ENCODE assay signal across 9 mouse cellular contexts in the genomic region with DNA sequence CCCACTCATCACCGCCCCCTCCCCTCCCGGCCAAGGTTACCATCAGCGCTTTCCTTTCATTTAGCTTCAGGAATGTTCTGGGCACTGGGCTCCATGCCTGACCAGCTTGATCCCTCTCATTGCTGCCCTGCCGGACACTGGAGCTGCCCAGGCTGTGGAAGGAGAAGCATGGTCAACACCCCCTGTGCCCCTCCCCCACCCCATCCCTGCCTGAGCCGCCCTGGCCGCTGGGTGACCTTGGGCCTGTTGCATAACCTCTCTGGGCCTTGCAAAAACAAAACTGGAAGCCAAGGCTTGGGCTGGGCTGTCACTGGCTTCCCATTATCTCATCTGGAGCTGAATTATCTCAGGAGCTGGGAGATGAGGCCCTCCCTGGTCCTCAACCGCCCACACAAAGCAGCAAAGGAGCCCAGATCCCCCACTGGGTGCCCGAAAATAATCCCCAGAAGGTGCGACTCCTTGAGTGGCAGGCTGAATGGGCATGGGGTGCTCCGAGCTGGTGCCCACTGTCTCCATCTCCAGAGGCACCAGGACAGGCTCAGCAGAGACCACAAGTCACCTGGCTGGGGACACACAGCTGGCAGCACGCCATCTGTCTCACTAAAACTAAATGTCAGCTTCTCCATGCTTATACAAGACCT. TPM values are rescaled to one million over a fixed set of nuclear protein-coding genes. Genes with fewer than 3 reads are reported as not detected.
DNase-seq lines count a peak whose midpoint lies in the region; ATAC-seq and TF ChIP-seq lines count a peak whose summit lies in the region.
"Had no signal": no experiment of that assay in that cellular context is flagged by ENCODE, and none has a peak within 500 bp of the region (broad histone marks: within the 10 kb centered on the region; RNA-seq: fewer than 3 reads in every experiment).

No protein-coding gene starts in this region.

- no peak overlapping the region for H3K27ac ChIP-seq in intestine, embryonic 15.5 days
- peak overlapping the region; percentile 77 for H3K27ac ChIP-seq in liver, embryonic 13.5 days
- no peak overlapping the region for H3K27ac ChIP-seq in thymus, adult 2 months (ENCODE audit: control insufficient read depth, insufficient read depth, low read length)

- no peak for TF ChIP-seq POLR2A in myocyte (IDR thresholded peaks at IDR 0.05; ENCODE audit: insufficient read length, low read depth)
- TF ChIP-seq POLR2A in thymus, adult 2 months (IDR thresholded peaks at IDR 0.05; ENCODE audit: control insufficient read depth, extremely low read depth, insufficient read depth, low read length, poor library complexity): no peak

- H3K4me1 ChIP-seq in intestine, embryonic 15.5 days (replicated peaks): peaks cover 48% of the 10 kb centered on the region
- H3K4me1 ChIP-seq in liver, embryonic 13.5 days (replicated peaks): peaks cover 84% of the 10 kb centered on the region
- H3K4me1 ChIP-seq in thymus, adult 2 months (replicated peaks; ENCODE audit: control insufficient read depth, insufficient read depth, low read length): peaks cover 13% of the 10 kb centered on the region

- 0 out of 2 replicates have a peak overlapping the region, but pooled peaks have one; percentile 12 for H3K4me2 ChIP-seq in intestine, embryonic 15.5 days (replicated peaks)
- H3K4me2 ChIP-seq in liver, embryonic 13.5 days: peak overlapping the region; percentile 44
- H3K4me2 ChIP-seq in myocyte (ENCODE audit: low read depth): peak overlapping the region; percentile 38

- 0 out of 2 replicates have a peak, but pooled peaks have one; percentile 13 for ATAC-seq in intestine, embryonic 15.5 days
- peak; percentile 42 for ATAC-seq in liver, embryonic 13.5 days (ENCODE audit: low read depth)

- H3ac ChIP-seq in myocyte (ENCODE audit: control insufficient read depth, insufficient read length): no peak overlapping the region

- intact Hi-C loops in gastrocnemius, postnatal 36 days (cut with DNase I): no loop called here

- no peak overlapping the region for H3K9ac ChIP-seq in intestine, embryonic 15.5 days
- no peak overlapping the region for H3K9ac ChIP-seq in liver, embryonic 13.5 days

- H3K79me2 ChIP-seq in myocyte (ENCODE audit: control insufficient read depth, insufficient read depth): peaks cover 21% of the 10 kb centered on the region

- no peaks in the 10 kb centered on the region for H3K9me3 ChIP-seq in intestine, embryonic 15.5 days
- H3K9me3 ChIP-seq in liver, embryonic 13.5 days (replicated peaks): no peaks in the 10 kb centered on the region

- H3K27me3 ChIP-seq in intestine, embryonic 15.5 days (replicated peaks): no peaks in the 10 kb centered on the region
- no peaks in the 10 kb centered on the region for H3K27me3 ChIP-seq in liver, embryonic 13.5 days
- no peaks in the 10 kb centered on the region for H3K27me3 ChIP-seq in myocyte (ENCODE audit: control insufficient read depth, insufficient read depth, insufficient read length)
- no peaks in the 10 kb centered on the region for H3K27me3 ChIP-seq in thymus, adult 2 months (ENCODE audit: control insufficient read depth, insufficient read depth, low read length)

- no peak for TF ChIP-seq CTCF in thymus, adult 2 months (IDR thresholded peaks at IDR 0.05; ENCODE audit: borderline replicate concordance, control insufficient read depth, extremely low read depth, insufficient read depth, low read length, poor library complexity)

- H3K4me3 ChIP-seq in intestine, embryonic 15.5 days (replicated peaks): no peak overlapping the region
- peak overlapping the region; percentile 9; the same call in 1 of the 2 replicates for H3K4me3 ChIP-seq in liver, embryonic 13.5 days (replicated peaks)
- no peak overlapping the region for H3K4me3 ChIP-seq in myocyte
- no peak overlapping the region for H3K4me3 ChIP-seq in thymus, adult 2 months (ENCODE audit: control insufficient read depth, insufficient read depth, low read length)

- 46% methylated on average over 11 of the region's 11 CpGs for WGBS in intestine, embryonic 15.5 days
- 45% methylated on average over 11 of the region's 11 CpGs for WGBS in liver, embryonic 13.5 days (ENCODE audit: insufficient replicate concordance)
- WGBS in thymus, adult 2 months: 91% methylated on average over 11 of the region's 11 CpGs

- peak; percentile 41 to 53 for DNase-seq in cerebellum, postnatal 14 days
- DNase-seq in cerebellum, adult 9-10 months: no peak
- peak; percentile 85 for DNase-seq in adrenal gland, postnatal 25 days
- DNase-seq in gastrocnemius, postnatal 36 days: peak; percentile 54 to 61
- DNase-seq in liver, embryonic 13.5 days: no peak
- no peak for DNase-seq in thymus, adult 2 months

- H3K36me3 ChIP-seq in intestine, embryonic 15.5 days: no peaks in the 10 kb centered on the region
- H3K36me3 ChIP-seq in liver, embryonic 13.5 days: no peaks in the 10 kb centered on the region
- H3K36me3 ChIP-seq in myocyte (ENCODE audit: control insufficient read depth, insufficient read depth): no peaks in the 10 kb centered on the region
- no peaks in the 10 kb centered on the region for H3K36me3 ChIP-seq in thymus, adult 2 months (ENCODE audit: control insufficient read depth, insufficient read depth, low read length)

TF ChIP-seq in myocyte, 11 proteins besides CTCF, POLR2A, EP300 and RAD21:
- TF ChIP-seq E2F4 (IDR thresholded peaks at IDR 0.05; ENCODE audit: insufficient read depth): no peak
- TF ChIP-seq MAX (IDR thresholded peaks at IDR 0.05; ENCODE audit: low read depth): no peak
- peak; percentile 57 for TF ChIP-seq CEBPB (IDR thresholded peaks at IDR 0.05; ENCODE audit: insufficient read depth, poor library complexity, severe bottlenecking)

RNA-seq across cellular contexts. Expression of a gene that starts 9.1 kb away (rescaled TPM):
- 57.1 and 99.3 TPM in 2 replicates for total RNA-seq in adrenal gland, postnatal 25 days (2021)
- total RNA-seq in gastrocnemius, postnatal 36 days (2021): 10 to 100 TPM; 13.8 to 21.4 TPM
- polyA plus RNA-seq in intestine, embryonic 15.5 days (2015; fragmentation: Nextera tagmentation; extraction: Ambion mirVana): 48.1 and 48.5 TPM in 2 replicates
- polyA plus RNA-seq in liver, embryonic 13.5 days (2015; fragmentation: Nextera tagmentation; extraction: Ambion mirVana): 7.1 and 7.4 TPM in 2 replicates
- polyA plus RNA-seq in myocyte (2012; fragmentation: generic; extraction: Trizol): 70.0 TPM
- 63.7 and 87.8 TPM in 2 replicates for polyA plus RNA-seq in thymus, adult 2 months (2012; rRNA removed)

RNA-seq across cellular contexts. Expression of a gene that starts 11.7 kb away (rescaled TPM):
- not detected in 2 replicates for total RNA-seq in adrenal gland, postnatal 25 days (2021)
- total RNA-seq in gastrocnemius, postnatal 36 days (2021): not detected
- polyA plus RNA-seq in intestine, embryonic 15.5 days (2015; fragmentation: Nextera tagmentation; extraction: Ambion mirVana): 0.09 TPM in 1 of 2 replicates, not detected in the other
- 2.6 and 3.2 TPM in 2 replicates for polyA plus RNA-seq in liver, embryonic 13.5 days (2015; fragmentation: Nextera tagmentation; extraction: Ambion mirVana)
- 0.07 TPM for polyA plus RNA-seq in myocyte (2012; fragmentation: generic; extraction: Trizol)
- polyA plus RNA-seq in thymus, adult 2 months (2012; rRNA removed): 23.4 and 30.1 TPM in 2 replicates

RNA-seq across cellular contexts. Expression of a gene that starts 18.3 kb away (rescaled TPM):
- total RNA-seq in adrenal gland, postnatal 25 days (2021): 0.64 and 1.00 TPM in 2 replicates
- total RNA-seq in gastrocnemius, postnatal 36 days (2021): not detected
- polyA plus RNA-seq in intestine, embryonic 15.5 days (2015; fragmentation: Nextera tagmentation; extraction: Ambion mirVana): 141 and 154 TPM in 2 replicates
- 0.25 and 0.75 TPM in 2 replicates for polyA plus RNA-seq in liver, embryonic 13.5 days (2015; fragmentation: Nextera tagmentation; extraction: Ambion mirVana)
- polyA plus RNA-seq in myocyte (2012; fragmentation: generic; extraction: Trizol): 0.06 TPM
- 6.6 and 6.8 TPM in 2 replicates for polyA plus RNA-seq in thymus, adult 2 months (2012; rRNA removed)
- total RNA-seq: CH12.LX had no signal

RNA-seq across cellular contexts. Expression of a gene that starts 25.4 kb away (rescaled TPM):
- total RNA-seq in adrenal gland, postnatal 25 days (2021): 8.5 and 10.6 TPM in 2 replicates
- total RNA-seq in gastrocnemius, postnatal 36 days (2021): 1 to 10 TPM; 1.2 to 1.8 TPM
- polyA plus RNA-seq in intestine, embryonic 15.5 days (2015; fragmentation: Nextera tagmentation; extraction: Ambion mirVana): 14.0 and 16.1 TPM in 2 replicates
- polyA plus RNA-seq in liver, embryonic 13.5 days (2015; fragmentation: Nextera tagmentation; extraction: Ambion mirVana): 0.58 and 0.68 TPM in 2 replicates
- polyA plus RNA-seq in myocyte (2012; fragmentation: generic; extraction: Trizol): 28.9 TPM
- polyA plus RNA-seq in thymus, adult 2 months (2012; rRNA removed): 15.9 and 17.1 TPM in 2 replicates

RNA-seq across cellular contexts. Expression of a gene that starts 35.7 kb away (rescaled TPM):
- 59.5 and 63.8 TPM in 2 replicates for total RNA-seq in adrenal gland, postnatal 25 days (2021)
- 10 to 100 TPM; 35.1 to 40.1 TPM for total RNA-seq in gastrocnemius, postnatal 36 days (2021)
- 89.8 and 91.6 TPM in 2 replicates for polyA plus RNA-seq in intestine, embryonic 15.5 days (2015; fragmentation: Nextera tagmentation; extraction: Ambion mirVana)
- polyA plus RNA-seq in liver, embryonic 13.5 days (2015; fragmentation: Nextera tagmentation; extraction: Ambion mirVana): 43.7 and 48.5 TPM in 2 replicates
- 91.3 TPM for polyA plus RNA-seq in myocyte (2012; fragmentation: generic; extraction: Trizol)
- 375 and 472 TPM in 2 replicates for polyA plus RNA-seq in thymus, adult 2 months (2012; rRNA removed)

Comparison
In these comparisons a context has a peak if more than half of its experiments do, and no peak if none do; other contexts are left out.
1. DNase-seq: peak in cerebellum, postnatal 14 days (2 of 2), adrenal gland, postnatal 25 days (single experiment) and gastrocnemius, postnatal 36 days (2 of 2); none in cerebellum, adult 9-10 months (single experiment), liver, embryonic 13.5 days (single experiment) and thymus, adult 2 months (single experiment).
2. RNA of a gene that starts 18.3 kb away (polyA plus RNA-seq): 141 to 154 TPM in intestine, embryonic 15.5 days; 6.6 to 6.8 TPM in thymus, adult 2 months, 0.25 to 0.75 TPM in liver, embryonic 13.5 days and 0.06 TPM in myocyte (single experiment); every median in the first group is over 10 times any median in the second.
3. Peak in every context shown above with its lines, with median percentiles within 50 percentile points of each other: H3K4me2 ChIP-seq.